Mouse (Mus musculus) CH12F3 (cell line): ENCODE results near the gene Tmem255a.
"Not testable (repeated sequence)": the region's sequence is repeated elsewhere in the genome, so short reads cannot be mapped to it uniquely, and the experiment has no call there.

Source experiments
- in situ Hi-C: fragments of 300-500 bp; cut with MboI; formaldehyde crosslinking; loops from 2 replicates; pipeline ENCODE4 v1.14.3; 2020; ENCODE audit warnings: low sequenced_read_pairs

Gene Tmem255a

GRCm38 (mm10) chrX:38251851-38252571 is at the start of gene Tmem255a:
Gene Tmem255a, minus strand, starts transcription at chrX:38252439.
- in situ Hi-C loops = no loop called here

GRCm38 (mm10) chrX:38259610-38260009 is 7.4 kb upstream of the Tmem255a start:
- in situ Hi-C loops = no loop called here

DNA sequence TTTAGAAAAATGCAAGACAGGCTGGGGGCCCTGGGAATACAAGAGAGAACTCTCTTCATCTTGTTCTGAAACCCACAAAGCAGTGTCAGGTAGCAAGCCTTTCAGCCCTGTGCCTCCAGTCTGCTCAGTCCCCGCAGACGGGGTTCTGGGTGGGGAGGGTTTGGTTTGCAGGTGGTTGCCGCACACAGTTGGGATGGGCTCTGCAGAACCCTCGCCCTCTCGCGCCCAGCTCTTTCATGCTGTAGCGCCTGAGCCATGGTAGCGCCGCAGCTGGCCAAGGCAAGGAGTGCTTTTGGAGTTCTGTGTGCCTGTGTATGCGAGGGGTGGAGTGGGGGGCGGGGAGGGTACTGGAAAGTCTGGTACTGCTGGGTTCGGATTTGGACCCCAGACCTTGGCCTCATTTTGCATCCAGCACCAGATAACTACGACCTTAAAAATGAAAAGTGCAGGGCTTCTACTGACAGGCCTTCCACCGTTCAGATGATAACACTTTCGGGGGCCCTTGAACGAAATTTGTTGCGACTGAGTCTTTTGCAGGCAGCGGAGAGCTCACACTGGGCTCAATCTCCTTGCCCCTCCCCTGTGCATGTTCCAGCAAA is 1.8 kb downstream of the Tmem255a start:
- in situ Hi-C loops = no loop called here

GRCm38 (mm10) chrX:38249640-38250351 is 2.4 kb downstream of the Tmem255a start:
- in situ Hi-C loops = loop anchor here (25.0 kb wide), 1 partner anchor 188 kb away; no protein-coding TSS in a partner anchor

DNA sequence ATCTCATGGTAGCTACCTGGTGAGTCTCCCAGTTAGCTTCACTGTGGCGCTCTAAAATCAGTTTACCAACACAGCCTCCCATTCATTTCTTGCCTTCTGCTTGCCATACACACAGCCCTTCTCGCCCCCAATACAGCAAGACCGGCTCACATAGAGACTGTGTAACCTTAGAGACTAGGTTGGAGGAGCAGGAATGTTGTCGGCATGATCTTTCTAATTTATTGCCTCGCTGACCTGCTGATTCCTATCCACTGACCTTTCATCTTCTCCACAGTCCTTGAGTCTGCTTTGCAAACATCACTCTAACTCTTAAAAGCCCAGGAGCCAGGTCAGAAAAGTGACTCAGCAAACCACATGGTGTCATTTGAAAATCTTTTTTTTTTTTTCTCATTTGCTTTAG is 4.6 kb downstream of the Tmem255a start:
- in situ Hi-C loops = loop anchor here (25.0 kb wide), 1 partner anchor 190 kb away; no protein-coding TSS in a partner anchor

DNA sequence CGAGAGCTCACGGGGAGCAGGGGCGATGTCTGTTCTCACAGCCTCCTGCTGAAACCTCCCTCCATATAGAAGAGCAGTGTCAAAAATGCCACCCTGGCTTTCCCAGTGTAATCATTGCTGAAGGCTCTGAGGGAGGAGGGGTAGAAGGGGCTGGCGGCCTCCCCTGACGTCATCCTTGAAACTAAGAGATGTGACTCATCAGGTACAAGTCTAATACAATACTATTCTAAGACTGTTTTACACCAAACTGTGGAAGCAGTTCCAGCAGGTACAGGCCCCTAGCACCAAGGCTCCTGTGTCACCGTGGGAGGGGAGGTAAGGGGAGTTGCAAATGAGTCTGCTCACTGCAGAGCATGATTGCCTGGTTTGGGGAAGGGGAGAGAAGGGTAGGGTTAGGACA is 5.1 kb downstream of the Tmem255a start:
- in situ Hi-C loops = loop anchor here (25.0 kb wide), 1 partner anchor 190 kb away; no protein-coding TSS in a partner anchor

DNA sequence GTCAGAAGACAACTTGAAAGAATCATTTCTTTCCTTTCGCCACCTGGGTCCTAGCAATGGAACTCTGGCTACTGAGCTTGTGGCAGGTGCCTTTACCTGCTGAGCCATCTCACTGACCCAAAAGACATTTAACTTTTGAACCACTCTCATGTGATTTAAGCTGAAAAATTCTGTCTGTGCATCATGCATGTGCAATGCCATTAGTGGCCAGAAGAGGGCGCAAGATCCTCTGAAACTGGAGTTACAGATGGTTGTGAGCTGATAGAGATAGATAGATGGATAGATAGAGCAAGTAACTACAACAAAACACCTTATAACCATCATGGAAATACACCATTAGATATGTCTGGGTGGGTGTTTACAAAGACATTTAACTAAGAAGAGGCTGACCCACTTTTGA is 14.5 kb downstream of the Tmem255a start:
- in situ Hi-C loops = loop anchor here (25.0 kb wide), 1 partner anchor 200 kb away; no protein-coding TSS in a partner anchor

- in situ Hi-C loops = loop anchor here (25.0 kb wide), 1 partner anchor 207 kb away; no protein-coding TSS in a partner anchor
These were observed 22.4 kb downstream of the Tmem255a start for GRCm38 (mm10) chrX:38229888-38230287.

- in situ Hi-C loops = no loop called here
These were observed 29.5 kb downstream of the Tmem255a start for GRCm38 (mm10) chrX:38222757-38223156.

- in situ Hi-C loops = no loop called here
These were observed 34.6 kb downstream of the Tmem255a start for GRCm38 (mm10) chrX:38217676-38217991.

GRCm38 (mm10) chrX:38216986-38217675 is 35.1 kb downstream of the Tmem255a start:
- in situ Hi-C loops = no loop called here

GRCm38 (mm10) chrX:38207392-38207791 is 44.8 kb downstream of the Tmem255a start:
- in situ Hi-C loops = no loop called here

- in situ Hi-C loops = no loop called here
These were observed 50.4 kb downstream of the Tmem255a start for GRCm38 (mm10) chrX:38201816-38202215.

- in situ Hi-C loops = no loop called here
These were observed 61.8 kb downstream of the Tmem255a start for GRCm38 (mm10) chrX:38190458-38190764.

GRCm38 (mm10) chrX:38189552-38190457 is 62.4 kb downstream of the Tmem255a start, which contains the start of gene Zbtb33:
Gene Zbtb33, plus strand, starts transcription at chrX:38189793.
- in situ Hi-C loops = no loop called here

GRCm38 (mm10) chrX:38185520-38185919 is 66.7 kb downstream of the Tmem255a start:
- in situ Hi-C loops = no loop called here

DNA sequence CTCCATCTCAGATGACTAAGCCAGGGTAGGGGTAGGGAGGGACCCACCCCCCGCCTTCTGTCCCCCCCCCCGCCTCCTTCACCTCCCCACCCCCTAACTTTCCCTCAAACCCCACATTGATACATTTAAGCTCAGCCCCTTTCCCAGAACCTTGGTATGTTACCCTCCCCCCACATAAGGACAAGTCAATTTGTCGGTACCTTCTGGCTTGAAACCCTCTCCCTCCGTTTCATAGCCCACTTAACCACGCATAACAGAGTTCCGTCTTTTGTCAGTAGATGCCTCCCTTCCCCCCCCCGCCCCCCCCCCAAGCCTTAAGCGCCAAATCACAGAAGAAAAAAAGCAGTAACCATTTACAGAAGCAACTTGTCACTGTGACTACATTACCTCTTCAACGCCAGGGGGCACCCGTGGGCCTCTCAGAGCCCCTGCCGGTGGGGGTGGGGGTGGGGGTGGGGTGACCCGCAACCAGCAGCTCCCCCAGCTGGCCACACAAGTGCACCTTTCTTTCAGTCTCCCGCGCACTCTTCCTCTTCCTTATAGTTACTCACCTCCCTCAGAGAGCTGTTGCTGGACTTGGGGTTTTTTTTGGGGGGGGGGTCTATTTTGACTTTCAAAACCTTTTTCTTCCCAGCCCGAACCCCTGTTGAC is 70.5 kb downstream of the Tmem255a start:
- in situ Hi-C loops = no loop called here

DNA sequence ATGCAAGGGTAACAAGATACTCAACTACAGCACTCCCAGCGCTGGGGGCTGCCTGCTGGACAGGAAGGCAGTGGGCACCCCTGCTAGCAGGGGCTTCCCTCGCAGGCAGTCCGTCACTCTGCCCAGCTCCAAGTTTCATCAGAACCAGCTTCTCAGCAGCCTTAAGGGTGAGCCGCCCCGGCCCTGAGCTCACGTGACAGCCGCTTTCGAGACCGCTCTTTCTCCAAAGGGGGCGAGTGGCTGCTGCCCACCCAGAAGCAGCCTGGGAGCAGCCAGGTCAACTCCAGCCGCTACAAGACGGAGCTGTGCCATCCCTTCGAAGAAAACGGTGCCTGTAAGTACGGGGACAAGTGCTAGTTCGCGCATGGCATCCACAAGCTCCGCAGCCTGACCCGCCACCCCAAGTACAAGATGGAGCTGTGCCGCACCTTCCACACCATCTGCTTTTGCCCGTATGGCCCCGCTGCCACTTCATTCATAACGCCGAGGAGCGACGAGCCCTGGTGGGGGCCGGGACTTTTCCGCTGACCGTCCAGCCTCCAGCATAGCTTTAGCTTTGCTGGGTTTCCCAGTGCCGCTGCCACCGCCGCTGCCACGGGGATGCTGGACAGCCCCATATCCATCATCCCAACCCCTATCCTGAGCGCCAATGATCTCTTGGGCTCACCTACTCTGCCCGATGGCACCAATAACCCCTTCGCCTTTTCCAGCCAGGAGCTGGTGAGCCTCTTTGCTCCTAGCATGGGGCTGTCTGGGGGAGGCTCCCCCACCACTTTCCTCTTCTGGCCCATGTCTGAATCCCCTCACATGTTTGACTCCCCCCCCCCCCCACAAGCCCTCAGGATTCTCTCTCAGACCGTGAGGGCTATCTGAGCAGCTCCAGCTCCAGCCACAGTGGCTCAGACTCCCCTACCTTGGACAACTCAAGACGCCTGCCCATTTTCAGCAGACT is 71.3 kb downstream of the Tmem255a start:
- in situ Hi-C loops = no loop called here

DNA sequence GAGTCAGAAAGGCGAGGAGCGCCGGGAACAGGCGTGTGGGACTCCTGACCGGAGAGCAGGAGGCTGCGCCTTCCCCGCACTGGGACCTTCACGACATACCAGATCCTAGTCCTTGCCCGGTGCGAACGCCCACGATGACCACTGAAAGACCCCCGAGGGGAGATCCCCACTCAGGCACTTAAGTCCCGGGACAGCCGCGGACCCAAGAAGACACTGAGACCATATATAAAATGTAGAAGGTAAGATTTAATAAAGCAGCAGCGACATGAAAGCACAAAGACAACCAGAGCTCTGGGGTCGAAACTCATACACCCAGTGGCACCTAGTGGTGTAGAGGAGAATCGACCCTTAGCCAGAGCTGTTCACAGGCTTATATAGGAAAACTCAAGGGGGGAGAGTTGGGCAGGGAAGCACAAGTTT is 72.3 kb downstream of the Tmem255a start:
- in situ Hi-C loops = not testable (repeated sequence)
